ENCODE assay signal across 7 mouse cellular contexts in the genomic region with DNA sequence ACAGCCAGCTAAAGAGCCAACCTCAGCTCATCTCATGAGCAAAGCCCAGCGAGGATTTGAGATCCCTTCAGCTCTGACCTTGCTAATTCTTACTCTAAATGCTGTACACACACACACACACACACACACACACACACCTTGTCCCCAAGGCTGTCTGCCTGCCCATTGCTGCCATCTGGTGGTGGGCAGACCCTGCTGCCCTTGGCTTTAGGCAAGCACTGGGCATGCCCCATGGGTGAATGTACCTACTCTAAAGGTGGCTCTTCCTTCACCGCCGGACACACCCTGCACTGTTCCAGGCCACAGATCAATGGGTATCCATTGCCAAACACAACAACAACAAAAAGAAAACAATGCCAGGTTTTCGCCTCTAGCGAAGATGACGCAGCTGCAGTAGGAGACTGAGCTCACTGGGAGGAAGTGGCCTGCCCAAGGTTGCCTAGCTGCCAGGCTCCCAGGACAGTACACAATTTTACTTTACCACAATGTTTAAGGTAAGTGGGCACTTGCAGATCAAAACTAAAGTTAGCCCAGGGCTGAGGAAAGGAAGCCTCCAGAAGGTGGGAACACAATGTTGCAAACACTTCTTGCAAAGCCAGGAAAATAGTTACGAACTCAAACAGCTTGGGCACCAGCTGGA. TPM values are rescaled to one million over a fixed set of nuclear protein-coding genes. Genes with fewer than 3 reads are reported as not detected.
DNase-seq lines count a peak whose midpoint lies in the region; ATAC-seq and TF ChIP-seq lines count a peak whose summit lies in the region.

No protein-coding gene starts in this region.

- ATAC-seq in Patski, result peak; percentile 72
- ATAC-seq in limb, embryonic 11.5 days (ENCODE audit: insufficient number of reproducible peaks, low FRiP score, low TSS enrichment, low read depth), result peak; percentile 66; the same call in 1 of the 2 replicates
- ATAC-seq in midbrain, postnatal 0 days (ENCODE audit: low FRiP score), result peak; percentile 53; the same call in 1 of the 2 replicates

- H3K9me3 ChIP-seq in limb, embryonic 11.5 days (ENCODE audit: control insufficient read depth, low read length), result no peaks in the 10 kb centered on the region
- H3K9me3 ChIP-seq in midbrain, postnatal 0 days (ENCODE audit: low read length), result no peaks in the 10 kb centered on the region

- no peaks in the 10 kb centered on the region for H3K36me3 ChIP-seq in kidney, adult 2 months (ENCODE audit: control insufficient read depth, insufficient read depth, low read length)
- no peaks in the 10 kb centered on the region for H3K36me3 ChIP-seq in limb, embryonic 11.5 days (ENCODE audit: control insufficient read depth, insufficient read depth, low read length)
- peaks cover 25% of the 10 kb centered on the region for H3K36me3 ChIP-seq in midbrain, postnatal 0 days (ENCODE audit: insufficient read depth, low read length)
- no peaks in the 10 kb centered on the region for H3K36me3 ChIP-seq in spleen, adult 2 months (ENCODE audit: control insufficient read depth, insufficient read depth, low read length)

- no peak overlapping the region for H3K4me2 ChIP-seq in limb, embryonic 11.5 days (ENCODE audit: low read depth, severe bottlenecking)
- H3K4me2 ChIP-seq in midbrain, postnatal 0 days (ENCODE audit: low read depth, low read length, poor library complexity, severe bottlenecking), result no peak overlapping the region

- no peak overlapping the region for H3K27ac ChIP-seq in kidney, adult 2 months (ENCODE audit: insufficient read depth, low read depth, low read length)
- no peak overlapping the region for H3K27ac ChIP-seq in limb, embryonic 11.5 days (replicated peaks; ENCODE audit: low read depth, low read length)
- H3K27ac ChIP-seq in midbrain, postnatal 0 days (ENCODE audit: low read depth, low read length), result no peak overlapping the region
- peak overlapping the region; percentile 76 for H3K27ac ChIP-seq in spleen, adult 2 months (ENCODE audit: insufficient read depth, low read length)

- DNase-seq in Patski (ENCODE audit: low read depth, low spot score), result no peak
- DNase-seq in cerebellum, adult 11 months, result peak; percentile 92
- peak; percentile 54 for DNase-seq in forelimb bud, embryonic 11.5 days (ENCODE audit: low read depth, low spot score)
- DNase-seq in kidney, adult 2 months, result peak; percentile 83
- DNase-seq in limb, embryonic 11.5 days (ENCODE audit: low spot score), result peak; percentile 76
- DNase-seq in midbrain, postnatal 0 days (ENCODE audit: low spot score), result peak; percentile 85
- DNase-seq in spleen, adult 2 months (ENCODE audit: low read depth in 1 of 2, low spot score in 2 of 2), result peak; percentile 65 to 83

- 66% methylated on average over 7 of the region's 7 CpGs for WGBS in kidney, adult 2 months
- WGBS in limb, embryonic 11.5 days, result 83% methylated on average over 7 of the region's 7 CpGs
- 80% methylated on average over 7 of the region's 7 CpGs for WGBS in midbrain, postnatal 0 days
- WGBS in spleen, adult 2 months, result 40% methylated on average over 7 of the region's 7 CpGs

- no peak overlapping the region for H3K9ac ChIP-seq in limb, embryonic 11.5 days (ENCODE audit: low read length)
- H3K9ac ChIP-seq in midbrain, postnatal 0 days (replicated peaks; ENCODE audit: low read length, poor library complexity, severe bottlenecking), result no peak overlapping the region

- TF ChIP-seq POLR2A in kidney, adult 2 months (IDR thresholded peaks at IDR 0.05; ENCODE audit: low read depth, low read length), result no peak
- no peak for TF ChIP-seq POLR2A in spleen, adult 2 months (IDR thresholded peaks at IDR 0.05; ENCODE audit: low read depth, low read length)

- TF ChIP-seq CTCF in Patski (IDR thresholded peaks at IDR 0.05), result peak; percentile 81
- peak; percentile 91 for TF ChIP-seq CTCF in kidney, adult 2 months (conservative IDR thresholded peaks at IDR 0.05; ENCODE audit: insufficient read depth, insufficient read length, low read depth, low read length)
- peak; percentile 97 for TF ChIP-seq CTCF in midbrain, postnatal 0 days (IDR thresholded peaks at IDR 0.05)
- TF ChIP-seq CTCF in spleen, adult 2 months (IDR thresholded peaks at IDR 0.05; ENCODE audit: extremely low read depth, insufficient read depth, insufficient read length, insufficient replicate concordance), result peak; percentile 84

- POLR2A ChIA-PET in Patski (lab: Charles Lee), result interaction anchor here (0.7 to 1.0 kb wide), 2 partner anchors 124 to 214 kb away, joined by 3 to 5 read pairs; no protein-coding TSS in a partner anchor

- H3K4me3 ChIP-seq in kidney, adult 2 months (ENCODE audit: insufficient read depth, low read depth, low read length), result no peak overlapping the region
- no peak overlapping the region for H3K4me3 ChIP-seq in limb, embryonic 11.5 days (ENCODE audit: low read depth, low read length)
- no peak overlapping the region for H3K4me3 ChIP-seq in midbrain, postnatal 0 days (ENCODE audit: low read depth, low read length)
- no peak overlapping the region for H3K4me3 ChIP-seq in spleen, adult 2 months (ENCODE audit: extremely low read depth, insufficient read depth, insufficient read length)

- peaks cover 5% of the 10 kb centered on the region; the same call in 1 of the 2 replicates for H3K4me1 ChIP-seq in kidney, adult 2 months (ENCODE audit: control insufficient read depth, insufficient read depth, low read length)
- no peaks in the 10 kb centered on the region for H3K4me1 ChIP-seq in limb, embryonic 11.5 days (ENCODE audit: control insufficient read depth, insufficient read depth, low read length)
- no peaks in the 10 kb centered on the region; the same call in 1 of the 2 replicates for H3K4me1 ChIP-seq in midbrain, postnatal 0 days (ENCODE audit: insufficient read depth, low read length)
- H3K4me1 ChIP-seq in spleen, adult 2 months (ENCODE audit: control insufficient read depth, insufficient read depth, insufficient read length), result peaks cover 3% of the 10 kb centered on the region; the same call in 1 of the 2 replicates

- H3K27me3 ChIP-seq in Patski, result no peaks in the 10 kb centered on the region
- no peaks in the 10 kb centered on the region for H3K27me3 ChIP-seq in kidney, adult 2 months (replicated peaks; ENCODE audit: control insufficient read depth, insufficient read depth, low read length)
- H3K27me3 ChIP-seq in limb, embryonic 11.5 days (ENCODE audit: control insufficient read depth, insufficient read depth, low read length), result no peaks in the 10 kb centered on the region
- no peaks in the 10 kb centered on the region for H3K27me3 ChIP-seq in midbrain, postnatal 0 days (ENCODE audit: insufficient read depth, low read length)
- H3K27me3 ChIP-seq in spleen, adult 2 months (ENCODE audit: control insufficient read depth, insufficient read depth, low read length), result no peaks in the 10 kb centered on the region

- CTCF ChIA-PET in Patski (lab: Charles Lee), result interaction anchor here (0.6 to 5.7 kb wide), 12 partner anchors 8 to 213 kb away, joined by 3 to 106 read pairs (median 4); partner anchors contain the start of gene Kcnc1

- in situ Hi-C loops in Patski (cut with MboI; ENCODE audit: low pct_unique_long_range_greater_than_20kb), result loop anchor here (5.0 to 10.0 kb wide), 2 partner anchors 214 to 322 kb away; no protein-coding TSS in a partner anchor

RNA-seq across cellular contexts. Expression of gene Sergef, which starts 33.1 kb away (rescaled TPM):
- polyA plus RNA-seq in Patski (2021), result 13.4 TPM
- polyA plus RNA-seq in kidney, adult 2 months (2012; rRNA removed), result 16.0 and 16.8 TPM in 2 replicates
- 11.1 and 13.2 TPM in 2 replicates for polyA plus RNA-seq in limb, embryonic 11.5 days (2014; fragmentation: Nextera tagmentation; extraction: Ambion mirVana)
- 47.5 and 49.1 TPM in 2 replicates for total RNA-seq in midbrain, postnatal 0 days (2014; rRNA removed)
- polyA plus RNA-seq in midbrain, postnatal 0 days (2015; fragmentation: Nextera tagmentation; extraction: Ambion mirVana), result 47.8 and 50.9 TPM in 2 replicates
- polyA plus RNA-seq in spleen, adult 2 months (2012; rRNA removed), result 7.4 and 11.3 TPM in 2 replicates
